Mouse (Mus musculus) stomach, postnatal 0 days (tissue): ENCODE measurements at regions not wholly inside any gene's neighbourhood (a gene's known extent, or its start where the extent isn't known, plus 50 kb on each side); places are given as distances from the start of the nearest gene placed in this dataset.

Source experiments
- CTCF ChIP-seq: IDR thresholded peaks from 2 replicates; pipeline ENCODE4 v1.5.1; 2016; ENCODE audit warnings: antibody characterized with exemption, low read depth, mild to moderate bottlenecking, moderate library complexity
- EP300 ChIP-seq: optimal IDR thresholded peaks from 2 replicates; pipeline ENCODE3; 2016; ENCODE audit warnings: antibody characterized with exemption

GRCm38 (mm10) chr16:93182656-93183055 lies 356.7 kb upstream of the Runx1 start:
- TF ChIP-seq CTCF (no peak), EP300 (no peak)
